Mouse (Mus musculus) adrenal gland, adult 2 months (tissue): Measurements from ENCODE around the gene Zyg11a. TPM values are rescaled to one million over a fixed set of nuclear protein-coding genes. Genes with fewer than 3 reads are reported as not detected.
"Not testable (repeated sequence)": the region's sequence is repeated elsewhere in the genome, so short reads cannot be mapped to it uniquely, and the experiment has no call there.

Source experiments
- DNase-seq: peaks from one replicate; pipeline ENCODE4 v3.0.0; 2021
- long read RNA-seq: library from polyadenylated mRNA; stranded (forward); transcript quantifications from one replicate; pipeline ENCODE4 v2.0.0, GENCODE M21; 2021
- polyA plus RNA-seq: library from polyadenylated mRNA; depleted of rRNA; stranded (reverse); fragments of >200 nt; gene quantifications from 2 replicates; pipeline ENCODE4 v1.2.3, GENCODE M21; 2012; rRNA removed
- total RNA-seq, 2 experiments: library from RNA; stranded (reverse); gene quantifications; 2 replicates each; pipeline ENCODE4 v1.2.3; 2021

The Zyg11a gene
- total RNA-seq, result 1 to 10 TPM in 1 of 2 experiments, under 1 TPM in 1; 0.32 to 3.8 TPM
- 0.24 and 0.98 TPM in 2 replicates for polyA plus RNA-seq
- long read RNA-seq, partial matches to known transcripts, result 0 of 1 reads
- long read RNA-seq, other reads (novel, unspliced or antisense), result 0 of 1 reads

DNA sequence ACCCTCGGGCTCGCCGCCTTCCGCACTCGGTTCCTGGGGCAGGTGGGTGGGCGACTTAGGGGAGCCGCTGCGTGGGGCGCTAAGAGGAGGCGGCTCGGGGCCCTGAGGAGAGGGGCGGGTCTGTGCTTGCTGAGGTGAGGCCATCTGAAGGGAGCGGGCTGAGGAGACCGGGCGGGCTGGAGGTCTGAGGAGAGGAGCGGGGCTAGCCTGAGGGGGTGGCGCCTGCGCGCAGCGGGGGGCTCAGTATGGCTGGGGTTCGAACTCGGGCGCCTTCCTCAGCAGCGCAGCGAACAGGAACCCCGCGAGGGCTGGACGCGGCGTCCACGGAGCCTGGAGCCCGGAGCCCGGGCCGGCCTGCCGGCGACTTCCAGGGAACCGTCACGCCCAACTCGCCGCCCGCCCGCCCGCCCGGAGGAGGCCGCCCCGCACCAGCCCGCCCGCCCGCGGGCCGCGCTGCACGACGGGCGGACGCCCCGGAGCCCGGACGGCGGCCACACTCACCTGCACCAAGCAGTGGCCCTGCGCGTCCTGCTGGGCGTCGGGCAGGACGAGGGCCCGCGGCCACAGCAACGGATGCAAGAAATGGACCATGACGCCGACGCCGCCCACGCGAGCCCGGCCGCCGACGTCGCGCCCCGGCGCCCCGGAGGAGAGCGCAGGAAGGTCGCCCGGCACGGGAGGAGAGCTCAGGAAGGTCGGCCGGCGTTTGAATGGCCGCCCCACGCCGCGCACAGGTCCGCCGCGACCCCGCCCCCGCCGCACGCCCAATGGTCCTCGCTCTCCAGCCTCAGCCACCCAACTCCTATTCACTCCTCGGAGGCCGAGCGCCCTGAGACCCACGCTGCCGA, at the start of gene Zyg11a:
Gene Zyg11a, minus strand, starts transcription at position 717 of the 848 bp plus-strand sequence.
- peak; percentile 48 for DNase-seq

DNA sequence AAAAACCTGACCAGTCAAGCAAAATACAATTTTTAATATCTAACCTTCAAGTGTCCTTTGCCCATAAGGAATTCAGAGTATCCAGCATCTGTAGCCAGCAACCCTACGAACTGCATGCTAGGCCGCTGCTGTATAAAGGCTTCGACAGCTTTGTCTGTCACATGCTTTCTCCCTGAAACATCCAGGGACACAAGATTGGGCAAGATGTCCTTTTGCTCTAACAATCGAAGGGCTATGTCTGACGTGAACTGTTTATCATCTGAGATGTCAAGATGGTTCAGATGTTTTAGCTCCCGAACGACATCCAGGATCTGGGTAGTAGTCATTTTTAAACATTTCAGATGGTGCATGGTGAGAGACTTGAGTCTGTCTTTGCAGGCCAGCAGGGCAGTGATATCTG, 47.9 kb upstream of the Zyg11a start:
- no peak for DNase-seq

DNA sequence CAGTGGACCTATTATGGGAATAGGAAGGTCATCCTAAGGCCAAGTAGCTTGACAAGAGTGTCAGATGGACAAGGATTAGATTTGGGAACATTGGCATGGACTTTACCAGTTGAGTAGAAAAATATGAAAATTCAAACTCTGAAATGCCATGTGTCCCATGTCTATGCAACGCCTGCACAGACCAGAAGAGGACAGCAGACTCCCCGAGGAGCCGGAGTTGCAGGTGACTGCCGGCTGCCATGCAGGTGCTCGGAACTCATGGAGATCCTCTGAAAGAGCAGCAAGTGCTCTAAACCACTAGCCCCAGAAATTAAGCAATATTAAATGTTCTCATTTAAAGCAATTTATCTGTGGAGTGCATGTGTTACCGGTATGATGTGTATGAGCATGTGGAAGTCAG, 35.5 kb upstream of the Zyg11a start:
- DNase-seq, result no peak

DNA sequence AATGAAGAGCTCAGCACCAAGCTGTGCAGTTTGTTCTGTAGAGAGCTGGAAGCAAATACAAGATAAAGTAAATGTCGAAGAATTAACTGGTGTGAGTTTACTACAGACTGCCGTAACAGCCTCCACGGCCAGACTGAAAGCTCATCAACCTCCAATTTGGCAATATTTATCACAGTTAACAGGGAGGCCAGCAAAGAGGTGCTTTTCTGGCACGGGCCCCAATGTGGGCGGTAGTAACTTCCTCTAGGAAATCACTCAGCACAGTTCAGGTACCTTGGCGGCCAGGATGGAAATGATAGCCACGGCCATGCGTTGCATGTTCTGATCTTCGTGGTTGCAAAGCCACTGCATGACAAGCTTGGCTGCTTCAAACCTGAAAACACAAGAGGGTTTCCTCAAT, 32.7 kb upstream of the Zyg11a start:
- no peak for DNase-seq

DNA sequence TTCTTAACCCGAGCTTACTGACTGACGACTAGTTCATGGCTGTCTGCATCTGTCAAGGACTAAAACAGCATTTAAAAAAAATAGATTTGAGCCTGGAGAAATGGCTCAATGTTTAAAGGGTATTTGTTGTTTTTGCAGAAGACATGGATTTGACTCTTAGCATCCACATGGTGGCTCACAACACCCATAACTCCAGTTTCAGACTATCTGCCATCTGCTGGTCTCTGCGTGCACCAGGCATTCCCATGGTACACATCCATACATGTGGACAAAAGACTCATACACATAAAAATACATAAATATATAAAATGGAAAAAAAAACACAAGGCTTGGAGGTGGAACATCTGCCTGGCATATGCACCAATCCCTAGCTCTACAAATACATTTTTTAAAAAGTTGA, 31.5 kb upstream of the Zyg11a start:
- no peak for DNase-seq

DNA sequence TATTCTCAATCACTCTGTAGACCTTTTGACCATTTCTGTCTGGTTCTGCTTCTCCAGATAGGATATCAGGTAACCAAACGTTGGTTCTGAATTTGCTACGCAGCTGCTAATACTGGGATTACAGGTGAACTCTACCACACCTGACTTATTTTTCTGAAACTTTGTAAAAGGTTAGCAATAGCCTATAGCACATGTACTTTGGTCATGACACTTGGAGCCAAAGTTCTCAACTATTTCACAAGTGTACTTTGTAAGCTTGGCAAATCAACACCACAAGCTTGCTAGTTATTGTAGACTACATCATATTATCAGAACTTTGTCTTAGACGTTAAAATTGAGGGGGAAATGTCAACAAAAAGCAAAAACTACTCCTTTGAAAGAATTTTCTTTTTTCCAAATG, 15.8 kb upstream of the Zyg11a start:
- DNase-seq, result no peak

DNA sequence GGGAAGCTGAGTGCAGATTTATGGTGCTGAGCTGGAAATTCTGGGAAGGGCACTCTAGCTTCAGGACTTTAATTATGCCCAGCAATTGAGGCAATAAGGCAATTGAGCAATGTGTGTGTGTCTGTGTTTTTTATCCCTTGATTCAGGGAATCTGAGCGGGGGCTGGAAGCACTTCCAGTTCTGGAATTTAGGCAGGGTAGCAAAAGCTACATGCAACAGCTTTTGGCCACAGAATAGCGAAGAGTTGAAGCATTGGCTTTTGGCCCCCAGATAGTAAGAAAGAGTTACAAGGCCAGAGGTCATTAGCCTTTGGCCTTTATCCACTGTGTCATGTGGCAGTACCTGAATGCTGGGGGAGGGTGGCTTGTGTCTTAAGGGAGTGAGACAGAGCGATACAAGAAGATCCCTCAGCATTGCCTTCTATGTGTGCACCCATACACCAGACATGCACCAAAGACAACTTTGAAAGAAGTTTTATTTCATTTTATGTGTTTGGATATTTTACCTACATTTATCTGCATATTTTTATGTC, 7.6 kb upstream of the Zyg11a start:
- DNase-seq, result peak; percentile 37

DNA sequence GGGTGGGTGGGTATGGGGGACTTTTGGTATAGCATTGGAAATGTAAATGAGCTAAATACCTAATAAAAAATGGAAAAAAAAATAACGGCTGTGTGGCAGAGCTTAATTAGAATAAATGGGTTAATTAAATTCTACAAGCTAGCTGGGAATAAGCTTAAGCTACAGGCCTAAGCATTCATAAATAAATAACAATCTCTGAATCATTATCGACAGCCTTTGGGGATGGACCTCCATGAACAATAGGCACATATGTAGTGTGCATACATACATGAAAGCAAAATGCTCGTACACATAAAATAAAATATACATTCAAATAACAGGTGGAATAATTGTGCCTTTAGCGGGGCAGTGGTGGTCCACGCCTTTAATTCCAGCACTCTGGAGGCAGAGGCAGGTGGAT, 4.7 kb upstream of the Zyg11a start:
- no peak for DNase-seq

DNA sequence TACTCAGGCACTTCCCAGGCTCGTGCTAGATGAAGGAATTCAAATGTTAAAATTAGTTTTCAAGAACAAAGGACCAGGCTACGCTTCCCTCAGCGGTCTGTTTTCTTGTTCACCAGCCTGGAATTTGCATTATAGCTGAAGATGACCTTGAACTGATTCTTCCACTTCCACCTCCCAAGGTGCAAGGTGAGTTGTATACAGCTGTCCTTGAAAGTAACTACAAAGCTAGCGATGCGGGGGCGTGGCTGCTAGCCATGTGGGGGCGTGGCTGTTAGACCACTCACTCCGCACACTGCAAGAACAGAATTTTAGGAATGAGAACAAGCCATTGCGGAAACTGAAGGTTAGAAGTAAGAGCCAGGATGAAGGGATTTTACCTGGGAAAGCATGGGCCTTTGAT, 1.2 kb upstream of the Zyg11a start:
- DNase-seq, result peak; percentile 5

DNA sequence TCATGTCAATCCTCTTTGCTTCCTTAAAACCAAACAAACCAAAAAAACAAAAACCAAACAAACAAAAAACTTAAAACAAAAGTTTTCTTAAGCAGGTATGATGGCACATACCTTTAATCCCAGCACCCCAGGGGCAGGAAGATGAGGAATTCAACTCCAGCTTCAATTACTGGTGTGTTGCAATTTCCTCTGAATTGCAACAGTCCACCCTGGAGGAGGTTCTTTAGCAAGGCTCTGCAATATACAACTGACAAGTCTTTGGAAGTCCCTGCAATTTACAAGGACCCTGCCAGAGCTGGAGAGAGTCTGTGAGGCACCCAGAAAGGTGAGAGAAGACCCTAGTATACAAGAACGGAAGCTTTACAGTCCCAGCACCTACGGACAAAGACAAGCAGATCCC, 4.8 kb downstream of the Zyg11a start:
- DNase-seq, result no peak

DNA sequence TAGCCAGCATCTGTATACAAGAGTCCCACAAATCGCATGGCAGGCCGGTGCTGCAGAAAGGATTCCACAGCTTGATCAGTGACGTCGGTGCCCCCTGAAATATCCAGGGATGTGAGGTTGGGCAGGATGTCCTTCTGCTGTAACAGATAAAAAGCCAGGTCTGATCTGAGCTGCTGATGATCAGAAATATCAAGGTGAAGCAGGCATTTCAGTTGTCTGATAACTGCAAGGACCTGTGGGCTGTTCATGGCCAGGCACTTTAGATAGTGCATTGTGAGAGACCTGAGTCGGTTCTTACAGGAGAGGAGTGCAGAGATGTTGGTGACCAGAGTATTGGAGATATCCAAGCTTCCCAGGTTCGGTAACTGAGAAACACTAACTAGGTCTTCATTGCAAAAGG, 13.2 kb downstream of the Zyg11a start:
- DNase-seq, result no peak

DNA sequence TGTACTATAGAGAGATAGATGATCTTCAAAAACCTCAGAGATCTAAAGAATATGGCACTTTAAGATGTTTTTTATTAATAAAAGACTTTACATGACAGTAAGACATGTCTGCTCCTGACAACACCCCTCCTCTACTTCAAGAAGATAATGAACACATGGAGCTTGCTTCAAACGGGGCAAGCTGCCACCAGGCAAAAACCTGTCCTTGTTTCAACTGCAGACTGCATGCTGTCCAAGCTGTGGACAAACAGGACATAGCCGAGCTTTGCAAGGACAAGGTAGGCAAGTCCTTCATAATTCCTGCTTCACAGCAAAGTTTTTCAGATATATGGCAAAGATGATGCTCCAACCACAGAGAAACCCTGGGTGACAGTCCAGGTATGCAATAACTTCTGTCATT, 18.6 kb downstream of the Zyg11a start:
- DNase-seq, result no peak

DNA sequence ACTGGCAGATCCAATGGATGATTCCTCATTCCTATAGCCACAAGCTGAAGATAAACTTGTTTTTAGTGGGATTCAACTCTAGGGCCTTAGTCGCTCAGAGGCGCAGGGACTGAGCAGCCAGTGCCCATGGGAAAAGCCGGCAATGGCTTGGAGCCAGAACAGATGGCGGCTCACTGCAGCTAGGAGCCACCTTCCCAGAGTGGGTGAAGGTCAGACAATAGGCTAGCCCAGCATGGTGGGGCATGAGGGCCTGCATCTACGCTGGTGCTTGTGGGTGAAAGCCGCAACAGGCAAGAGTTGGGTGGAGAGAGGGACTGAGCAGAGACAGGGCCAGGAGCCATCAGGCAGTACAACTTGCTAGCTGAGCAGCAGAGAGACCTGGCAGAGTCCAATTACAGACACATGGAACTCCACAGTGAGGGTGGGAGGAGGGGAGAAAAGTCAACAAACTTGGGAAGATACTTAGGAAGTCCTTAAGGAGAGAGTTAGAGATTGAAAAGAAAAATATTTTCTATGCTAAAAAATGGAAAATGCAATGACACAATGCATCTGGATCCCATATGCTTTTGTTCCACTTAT, 21.5 kb downstream of the Zyg11a start:
- peak; percentile 21 for DNase-seq

DNA sequence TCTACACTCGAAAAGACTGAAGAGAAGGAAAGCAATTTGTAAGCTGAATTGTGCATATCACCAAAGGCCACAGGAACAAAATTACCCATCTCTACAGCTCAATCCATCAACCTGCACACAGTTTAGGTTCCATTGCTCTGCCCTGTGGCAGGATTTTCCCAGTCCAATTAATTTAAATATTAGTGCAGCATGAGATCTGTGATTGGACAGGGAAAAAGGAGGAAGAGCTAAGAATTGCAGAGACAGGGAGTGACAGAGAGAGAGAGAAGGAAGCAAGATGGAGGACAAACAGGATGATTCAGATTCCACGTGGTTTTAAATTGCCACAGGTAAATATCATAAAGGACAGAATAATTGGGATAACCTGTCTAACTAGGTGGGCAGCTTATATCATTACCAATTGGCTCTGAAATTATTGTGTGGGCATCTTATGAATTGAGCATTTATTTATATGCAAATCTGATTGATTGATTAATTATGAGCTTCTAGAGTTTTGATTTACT, 25.0 kb downstream of the Zyg11a start:
- DNase-seq, result no peak

DNA sequence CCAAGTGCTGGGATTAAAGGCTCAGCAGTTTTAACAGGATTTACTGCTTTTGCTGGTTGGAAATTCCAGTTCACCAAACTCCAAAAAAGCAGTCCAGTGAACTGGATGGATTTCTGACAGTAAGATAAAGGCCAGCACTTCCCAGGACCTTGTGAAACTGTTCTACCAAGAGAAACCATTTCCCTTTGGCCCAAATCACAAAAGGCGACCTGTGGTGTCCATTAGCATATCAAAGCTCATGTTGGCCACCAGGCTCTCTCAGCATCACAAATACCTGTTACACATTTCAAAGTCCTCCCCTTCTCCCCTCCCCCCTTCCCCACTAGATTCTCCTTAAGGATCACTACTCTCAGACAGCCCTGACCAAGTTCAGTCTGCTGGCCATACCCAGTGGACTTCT, 35.6 kb downstream of the Zyg11a start:
- no peak for DNase-seq

DNA sequence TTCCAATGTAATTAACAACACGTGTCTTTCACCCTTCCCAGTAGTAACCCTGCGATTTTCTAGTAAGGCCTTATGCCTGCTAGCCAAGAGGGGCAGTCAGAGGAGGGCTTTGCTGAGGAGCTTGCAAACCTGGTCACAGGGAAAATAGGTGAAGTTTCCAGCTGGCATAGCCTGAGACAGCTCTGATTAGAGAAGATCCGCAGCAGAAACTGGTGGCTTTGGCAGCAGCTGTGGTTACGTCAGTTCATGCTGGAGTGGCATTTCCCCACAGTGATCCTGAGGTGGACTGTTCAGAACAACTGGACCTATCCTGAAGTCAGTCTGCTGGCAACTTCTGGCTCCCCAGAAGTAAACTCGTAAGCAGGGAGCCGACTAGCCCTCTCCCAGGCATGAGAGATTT, 49.8 kb downstream of the Zyg11a start:
- no peak for DNase-seq

DNA sequence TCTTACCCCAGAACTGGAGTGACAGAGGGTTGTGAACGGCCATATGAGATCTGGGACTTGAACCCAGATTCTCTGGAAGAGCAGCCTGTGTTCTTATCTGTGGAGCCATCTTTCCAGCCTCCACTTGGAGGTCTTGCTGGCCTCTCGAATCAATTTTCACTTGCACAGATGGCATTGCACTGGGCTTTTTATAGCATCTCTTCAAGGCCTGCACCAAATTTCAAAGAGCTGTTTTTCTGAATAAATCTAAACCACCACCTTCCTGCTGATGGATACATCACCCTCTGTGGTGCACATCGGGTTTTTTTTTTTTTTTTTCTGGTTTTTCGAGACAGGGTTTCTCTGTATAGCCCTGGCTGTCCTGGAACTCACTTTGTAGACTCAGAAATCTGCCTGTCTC, 51.0 kb downstream of the Zyg11a start:
- DNase-seq, result no peak

DNA sequence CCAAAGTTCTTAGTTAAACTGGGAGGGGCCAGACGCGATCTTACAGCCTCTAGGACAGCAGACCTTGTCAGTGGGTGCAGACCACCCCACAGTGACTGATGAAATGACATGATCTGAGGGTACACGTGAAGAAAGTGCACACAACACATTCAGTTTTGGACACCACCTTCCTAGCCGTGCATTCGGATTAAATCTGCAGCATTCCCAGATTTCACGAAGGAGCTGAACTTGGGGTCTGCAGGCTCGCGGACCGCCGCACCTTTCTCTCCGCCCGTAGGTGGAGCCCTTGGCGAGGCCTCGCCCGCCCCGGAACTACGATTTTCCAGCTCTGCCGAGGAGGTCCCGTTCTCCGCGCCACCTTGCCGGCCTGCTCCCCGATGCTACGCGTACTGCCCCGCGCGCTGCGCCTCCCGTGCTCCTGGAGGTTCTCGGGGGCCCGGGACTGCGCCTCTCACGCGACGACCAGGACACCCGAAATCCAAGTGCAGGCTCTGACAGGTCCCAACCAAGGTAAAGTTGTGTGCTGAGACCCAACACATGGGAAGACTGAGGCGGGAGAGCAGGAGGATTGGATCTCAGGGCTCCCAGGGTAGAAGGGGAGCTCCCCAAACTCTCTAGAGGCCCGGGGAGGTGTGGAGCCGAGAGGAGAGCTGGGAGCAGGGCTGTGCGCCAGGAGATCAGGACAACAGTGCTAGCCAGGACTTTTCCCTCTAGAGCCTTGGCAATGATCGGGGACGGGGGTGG, 52.5 kb downstream of the Zyg11a start, which contains the start of gene Echdc2:
Gene Echdc2, plus strand, starts transcription at position 286 of the 744 bp plus-strand sequence.
- peak; percentile 66 for DNase-seq

DNA sequence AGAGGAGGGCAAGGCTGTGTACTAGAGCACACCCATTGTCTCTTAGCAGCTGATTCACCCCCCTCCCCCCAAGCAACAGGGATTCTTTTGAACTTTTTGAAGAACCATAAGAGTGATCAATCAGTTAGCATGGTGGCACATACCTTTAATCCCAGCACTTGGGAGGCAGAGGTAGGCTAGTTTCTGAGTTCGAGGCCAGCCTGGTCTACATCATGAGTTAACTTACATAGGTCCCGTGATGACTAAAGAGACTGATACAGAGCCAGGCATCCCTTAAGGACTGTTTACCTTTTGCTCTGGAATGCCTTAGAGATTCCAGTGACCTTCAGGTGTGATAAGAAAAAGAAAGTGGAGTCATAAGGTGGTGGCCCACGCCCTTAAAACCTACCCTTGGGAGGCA, 54.6 kb downstream of the Zyg11a start:
- no peak for DNase-seq

DNA sequence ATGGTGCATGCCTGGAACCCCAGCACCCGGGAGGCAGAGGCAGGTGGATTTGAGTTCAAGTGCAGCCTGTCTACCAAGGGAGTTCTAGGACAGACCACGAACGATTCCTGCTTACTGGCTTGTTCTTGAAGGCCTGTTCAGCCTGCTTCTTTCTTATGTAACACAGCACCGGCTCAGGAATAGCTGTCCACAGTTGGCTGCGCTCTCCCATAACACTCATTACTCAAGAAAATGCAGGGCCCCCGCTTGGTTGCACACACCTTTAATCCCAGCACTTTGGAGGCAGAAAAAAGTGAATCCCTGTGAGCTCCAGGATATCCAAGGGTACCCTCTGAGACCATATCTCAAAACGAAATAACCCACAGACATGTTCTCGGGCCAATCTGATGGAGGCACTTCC, 55.9 kb downstream of the Zyg11a start:
- no peak for DNase-seq

DNA sequence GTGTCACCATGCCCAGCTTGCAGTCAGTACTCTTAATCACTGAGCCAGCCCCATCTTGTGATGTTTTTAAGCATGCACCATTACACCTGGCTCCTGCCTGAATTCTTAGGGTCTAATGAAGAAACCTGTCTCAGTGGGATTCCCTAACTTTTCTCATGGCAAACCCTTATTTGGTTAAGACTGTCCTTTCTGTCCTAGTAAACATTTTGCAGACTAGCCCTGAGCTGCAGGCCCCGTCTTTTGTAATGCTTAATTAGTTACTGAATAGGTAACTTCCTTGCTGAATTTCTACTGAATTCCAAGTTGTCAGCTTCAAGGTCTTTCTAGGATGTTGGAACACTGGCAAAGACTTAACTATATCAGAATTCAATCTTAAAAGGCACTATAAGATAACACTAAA, 62.7 kb downstream of the Zyg11a start:
- DNase-seq, result not testable (repeated sequence)

DNA sequence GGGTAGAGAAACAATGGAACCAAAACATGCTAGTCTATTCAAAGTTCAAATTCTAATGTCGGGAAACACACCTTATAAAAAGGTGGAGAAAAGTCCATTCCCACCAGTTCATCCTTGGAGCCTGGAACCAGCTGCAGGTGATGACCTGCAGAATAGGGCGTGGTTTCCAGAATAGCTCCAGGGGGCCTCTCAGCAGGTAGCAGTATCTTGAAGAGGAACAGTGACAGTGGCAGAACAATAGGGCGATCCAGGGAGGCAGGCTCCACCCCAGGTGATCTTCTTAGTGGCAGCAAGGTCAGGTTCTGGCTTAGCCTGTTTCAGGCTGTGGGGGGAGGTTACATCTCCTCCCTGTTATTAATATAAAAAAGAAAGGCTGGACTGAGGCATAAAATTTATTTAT, 72.3 kb downstream of the Zyg11a start:
- DNase-seq, result not testable (repeated sequence)
